Mouse (Mus musculus) megakaryocyte-erythroid progenitor cell, adult 5-6 weeks (primary cell): Measurements from ENCODE around the gene Nyap2. TPM values are rescaled to one million over a fixed set of nuclear protein-coding genes. Genes with fewer than 3 reads are reported as not detected.
"Not testable (repeated sequence)": the region's sequence is repeated elsewhere in the genome, so short reads cannot be mapped to it uniquely, and the experiment has no call there.

Experiments used
- ATAC-seq: replicated peaks from 2 replicates; pipeline ENCODE4 v1.8.0; 2016; ENCODE audit warnings: mild to moderate bottlenecking, inconsistent platforms; ENCODE audit not compliant: severe bottlenecking, poor library complexity, low FRiP score, low TSS enrichment
- total RNA-seq, 2 experiments: library from RNA; stranded (forward) in 1 of 2; stranded (reverse) in 1 of 2; fragments of 200-1000, 215-1000 nt in 1 of 2; fragments of >200 nt in 1 of 2; fragmentation: Nextera tagmentation in 1 of 2; gene quantifications; 2 replicates each; pipeline ENCODE4 v1.2.3; 2014 to 2017

The Nyap2 gene
- total RNA-seq, 2 experiments from 2014 or later: not detected

GRCm38 (mm10) chr1:81172703-81173102 lies 96.0 kb downstream of the Nyap2 start:
- ATAC-seq: no peak

- ATAC-seq: no peak
These were observed 96.6 kb downstream of the Nyap2 start for GRCm38 (mm10) chr1:81173303-81173702.

- ATAC-seq: no peak
These were observed 103.0 kb downstream of the Nyap2 start for GRCm38 (mm10) chr1:81179725-81180124.

DNA sequence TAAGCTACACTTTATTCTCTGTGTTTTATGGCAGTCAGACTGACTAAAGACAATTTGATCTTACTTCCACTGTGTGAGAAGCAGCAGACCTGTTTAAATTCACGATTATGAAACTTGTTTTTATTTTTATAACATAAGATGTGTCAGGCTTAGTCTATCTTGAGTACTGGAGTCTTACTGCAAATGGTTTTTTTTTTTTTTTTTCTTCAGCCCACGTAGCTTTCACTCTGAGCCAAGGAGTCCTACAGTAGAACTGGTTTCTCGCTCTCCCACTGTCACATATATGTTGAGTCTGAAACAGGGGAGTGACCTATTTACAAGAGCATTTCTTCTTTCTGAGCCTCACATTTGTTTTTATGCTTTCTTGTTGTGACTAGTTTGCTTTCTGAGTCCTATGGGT lies 103.9 kb downstream of the Nyap2 start:
- ATAC-seq: no peak

DNA sequence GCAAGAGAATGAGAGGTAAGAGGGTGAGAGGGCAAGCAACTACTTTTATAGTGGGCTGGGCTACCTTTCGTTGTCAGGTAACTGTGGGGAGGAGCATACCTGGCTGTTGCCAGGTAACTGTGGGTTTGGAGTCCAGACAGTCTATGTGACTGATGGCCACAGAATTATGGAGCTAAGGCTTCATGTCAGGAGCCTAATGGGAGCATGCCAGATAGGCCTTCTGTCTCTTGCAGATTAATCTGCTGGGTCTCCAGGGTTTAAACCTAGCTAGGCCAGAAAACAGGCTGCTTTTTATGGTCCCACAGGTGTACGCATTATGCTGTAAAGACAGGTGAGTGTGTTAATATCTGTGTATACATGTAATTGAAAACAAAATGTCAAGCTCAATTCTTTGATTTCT lies 132.8 kb downstream of the Nyap2 start:
- ATAC-seq: no peak

GRCm38 (mm10) chr1:81211491-81211890 lies 134.7 kb downstream of the Nyap2 start:
- no peak for ATAC-seq

DNA sequence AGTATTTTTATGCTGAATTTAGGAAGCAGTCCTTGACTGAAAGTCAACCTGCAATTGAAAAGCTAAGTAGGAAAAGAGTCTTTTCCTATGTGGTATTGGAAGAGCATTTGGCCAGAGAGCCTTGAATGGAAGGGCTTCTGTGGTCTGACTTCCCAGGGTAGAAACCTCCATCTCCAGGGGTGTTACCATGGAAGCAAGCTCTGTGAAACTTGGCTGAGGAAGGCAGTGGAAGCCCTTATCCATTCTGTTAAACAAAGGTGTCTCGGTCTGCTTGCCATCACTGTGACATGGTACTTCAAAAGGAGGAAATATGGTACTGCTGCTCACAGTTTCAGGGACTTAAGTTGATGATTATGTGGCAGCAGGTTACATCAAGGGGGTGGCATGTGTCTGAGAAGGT lies 143.0 kb downstream of the Nyap2 start:
- no peak for ATAC-seq

DNA sequence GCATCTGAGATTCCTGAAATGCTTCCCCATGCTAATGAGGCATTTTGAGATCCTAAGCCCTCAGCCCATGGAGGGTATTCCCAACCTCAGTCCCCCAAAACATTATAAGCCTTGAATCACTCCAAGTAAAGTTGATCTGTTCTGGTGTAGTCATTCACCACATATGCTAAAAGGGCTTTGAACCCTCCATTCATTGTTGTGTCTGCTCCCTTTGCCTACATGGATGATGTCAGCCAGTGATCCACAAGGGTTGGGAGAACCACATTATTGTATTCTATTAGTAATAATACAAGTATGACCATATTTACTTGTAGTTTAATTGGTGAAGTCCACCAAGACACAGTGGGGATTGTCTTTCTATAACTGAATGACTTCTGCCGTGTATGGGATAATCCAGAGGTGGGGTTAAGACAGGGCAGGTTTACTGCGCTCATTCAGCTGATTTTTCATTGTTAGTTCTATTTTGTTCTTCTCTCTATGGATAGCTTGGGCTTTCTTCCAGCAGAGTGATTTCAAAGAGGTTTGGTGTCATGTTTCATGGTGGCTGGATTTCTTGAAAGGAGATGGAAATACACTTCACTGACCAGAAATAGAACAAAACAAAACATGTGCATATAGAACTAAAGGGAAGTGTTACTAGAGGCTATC lies 155.1 kb downstream of the Nyap2 start:
- no peak for ATAC-seq

GRCm38 (mm10) chr1:81232407-81232789 lies 155.6 kb downstream of the Nyap2 start:
- ATAC-seq: not testable (repeated sequence)

GRCm38 (mm10) chr1:81248447-81249205 lies 171.9 kb downstream of the Nyap2 start:
- ATAC-seq: no peak

DNA sequence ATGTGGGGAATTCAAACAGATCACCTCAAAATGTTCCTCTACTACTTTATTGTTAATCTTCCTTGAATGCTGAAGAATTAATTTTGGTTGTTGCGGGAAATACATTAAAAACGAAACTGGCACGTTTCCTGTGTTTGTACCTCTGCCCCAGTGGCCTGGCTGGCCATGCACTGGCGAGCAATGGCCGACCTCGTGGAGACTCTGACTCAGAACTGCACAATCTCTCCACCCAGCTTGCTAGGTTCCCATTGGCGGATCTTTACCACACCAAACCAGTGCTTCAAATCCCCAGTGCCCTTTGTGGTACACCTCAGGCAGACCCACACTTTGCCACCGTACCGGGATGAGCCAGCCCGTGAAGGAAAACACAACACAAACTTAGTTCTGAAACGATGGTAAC lies 173.3 kb downstream of the Nyap2 start:
- no peak for ATAC-seq

- ATAC-seq: no peak
These were observed 189.7 kb downstream of the Nyap2 start for GRCm38 (mm10) chr1:81266441-81266840.

DNA sequence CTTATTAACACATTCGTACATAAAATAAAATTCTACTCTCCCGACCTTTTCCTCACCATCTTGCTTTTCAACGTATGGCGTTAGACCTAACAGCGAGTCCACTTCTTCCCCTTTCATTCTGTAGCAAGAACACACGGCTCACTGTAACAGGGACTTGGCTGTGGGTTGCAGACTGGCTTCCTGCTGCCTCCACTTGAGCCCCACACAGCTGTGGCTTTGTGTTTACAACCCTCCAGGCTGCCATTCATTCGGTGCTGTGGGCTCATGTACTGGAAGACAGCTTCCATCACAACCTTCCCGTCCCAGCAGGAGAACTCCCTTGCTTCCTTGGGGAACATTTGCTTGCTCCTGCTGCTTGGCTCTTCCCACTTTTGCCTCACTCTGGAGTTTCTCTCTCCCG lies 204.2 kb downstream of the Nyap2 start:
- ATAC-seq: no peak

- no peak for ATAC-seq
These were observed 208.9 kb downstream of the Nyap2 start for GRCm38 (mm10) chr1:81285633-81286032.

DNA sequence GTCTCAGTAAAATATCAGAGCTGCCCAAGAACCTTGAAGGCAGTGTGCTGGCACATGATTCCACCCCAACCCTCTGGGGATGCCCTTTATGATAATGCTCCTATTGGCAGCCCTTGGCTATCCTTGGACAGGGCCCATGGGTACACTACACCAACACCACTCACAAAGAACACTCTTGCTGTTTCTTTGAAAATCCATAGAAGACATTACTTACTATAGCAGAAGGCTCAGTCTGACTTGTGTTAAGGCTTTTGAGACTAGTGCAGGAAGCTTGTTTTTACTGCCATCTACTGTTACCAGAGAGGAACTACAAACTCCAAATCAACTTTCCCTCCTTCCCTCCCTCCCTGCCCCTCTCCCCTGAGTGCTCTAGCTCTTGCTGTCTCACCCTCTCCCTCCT lies 210.3 kb downstream of the Nyap2 start:
- peak; percentile 85 for ATAC-seq

DNA sequence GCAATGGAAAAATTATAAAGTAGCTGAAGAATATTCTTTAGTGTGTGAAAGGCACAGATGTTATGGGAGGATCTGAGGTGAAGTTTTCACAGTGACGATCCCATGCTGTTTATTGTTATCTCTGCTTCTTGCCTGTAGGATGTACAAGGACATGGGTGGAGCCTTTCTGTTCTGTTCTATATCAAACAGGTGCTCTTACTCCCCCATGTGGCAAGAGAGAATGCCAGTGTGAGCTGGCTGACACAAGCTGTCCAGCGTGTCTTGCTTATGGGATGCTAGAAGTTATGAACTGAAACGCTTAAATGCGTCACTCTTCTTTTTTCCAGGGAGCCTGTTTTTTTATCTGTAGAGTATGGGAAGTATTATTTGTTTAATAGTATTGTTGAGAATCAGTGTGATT lies 224.0 kb downstream of the Nyap2 start:
- ATAC-seq: peak; percentile 87

- ATAC-seq: peak; percentile 81
These were observed 224.9 kb downstream of the Nyap2 start for GRCm38 (mm10) chr1:81301661-81302060.

GRCm38 (mm10) chr1:81303389-81303788 lies 226.6 kb downstream of the Nyap2 start:
- ATAC-seq: no peak

GRCm38 (mm10) chr1:81307407-81307806 lies 230.7 kb downstream of the Nyap2 start:
- ATAC-seq: 0 out of 2 replicates have a peak, but pooled peaks have one; percentile 47

- ATAC-seq: no peak
These were observed 231.2 kb downstream of the Nyap2 start for GRCm38 (mm10) chr1:81307934-81308333.

DNA sequence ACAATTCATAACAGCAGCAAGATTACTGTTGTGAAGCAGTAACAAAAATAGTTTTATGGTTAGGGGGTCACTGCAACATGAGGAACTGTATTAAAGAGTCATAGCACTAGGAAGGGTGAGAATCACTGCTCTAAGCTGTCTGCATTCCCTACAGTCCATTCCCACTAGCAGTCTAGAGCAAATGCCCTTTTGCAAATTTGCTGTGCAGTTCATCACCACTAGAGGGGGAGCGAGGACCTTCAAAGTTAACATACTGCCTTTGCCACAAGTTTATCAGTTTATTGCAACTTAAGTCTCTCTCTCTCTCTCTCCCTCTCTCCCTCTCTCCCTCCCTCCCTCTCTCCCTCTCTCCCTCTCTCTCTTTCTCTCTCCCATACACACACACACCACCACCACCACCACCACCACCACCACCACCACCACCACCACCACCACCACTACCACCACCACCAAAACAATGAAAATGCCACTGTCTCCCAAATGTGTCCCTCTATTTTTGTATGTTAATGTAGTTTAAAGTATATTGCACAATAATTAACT lies 233.4 kb downstream of the Nyap2 start:
- ATAC-seq: peak; percentile 85
